Mouse (Mus musculus) MEL (cell line): ENCODE data around the gene Rnf111. TPM values are rescaled to one million over a fixed set of nuclear protein-coding genes. Genes with fewer than 3 reads are reported as not detected.

Experiments used
- DNase-seq: peaks from one replicate; pipeline ENCODE4 v3.0.0; 2011; ENCODE audit warnings: low read depth, low spot score
- H3K27ac ChIP-seq: 2 replicates; pipeline ENCODE4 v1.5.1; 2012; ENCODE audit warnings: low read depth, mild to moderate bottlenecking, control low read depth, low read length, moderate library complexity; ENCODE audit not compliant: control insufficient read depth
- H3K27me3 ChIP-seq, 2 experiments: fragments of 150-350 bp in 1 of 2; sonication (generic) in 1 of 2; 2 replicates each; pipeline ENCODE4 v1.6.1; 2012; ENCODE audit warnings: low read length in 2 of 2, mild to moderate bottlenecking in 2 of 2, improper control_type of control experiment in 1 of 2, moderate library complexity in 1 of 2; ENCODE audit not compliant: insufficient read depth in 2 of 2, control insufficient read depth in 1 of 2
- H3K36me3 ChIP-seq, 2 experiments: 2 replicates each; pipeline ENCODE4 v1.6.1; 2012 to 2014; ENCODE audit warnings: low read length in 2 of 2, improper control_type of control experiment in 1 of 2, inconsistent platforms in 1 of 2, mild to moderate bottlenecking in 1 of 2; ENCODE audit not compliant: insufficient read depth in 2 of 2, control insufficient read depth in 1 of 2
- H3K4me1 ChIP-seq, 2 experiments: fragments of 150-350 bp in 1 of 2; sonication (generic) in 1 of 2; 2 replicates each; pipeline ENCODE4 v1.6.1; 2012; ENCODE audit warnings: low read length in 2 of 2, improper control_type of control experiment in 1 of 2, mild to moderate bottlenecking in 1 of 2; ENCODE audit not compliant: insufficient read depth in 2 of 2, control insufficient read depth in 1 of 2
- H3K4me3 ChIP-seq, 2 experiments: fragments of 150-350 bp in 1 of 2; sonication (generic) in 1 of 2; 2 replicates each; pipeline ENCODE4 v1.5.1; 2012; ENCODE audit warnings: low read depth in 2 of 2, low read length in 2 of 2, mild to moderate bottlenecking in 2 of 2, moderate library complexity in 2 of 2, control low read depth in 1 of 2, improper control_type of control experiment in 1 of 2; ENCODE audit not compliant: control insufficient read depth in 1 of 2, insufficient read depth in 1 of 2
- H3K79me2 ChIP-seq: 2 replicates; pipeline ENCODE4 v1.6.1; 2012; ENCODE audit warnings: mild to moderate bottlenecking, low read length, moderate library complexity; ENCODE audit not compliant: control insufficient read depth, poor library complexity, insufficient read depth
- H3K9ac ChIP-seq: 2 replicates; pipeline ENCODE4 v1.6.1; 2012; ENCODE audit warnings: low read depth, mild to moderate bottlenecking, control low read depth, low read length, moderate library complexity; ENCODE audit not compliant: control insufficient read depth, poor library complexity, severe bottlenecking
- H3K9me3 ChIP-seq: fragments of 150-350 bp; sonication (generic); replicated peaks from 2 replicates; pipeline ENCODE4 v1.6.1; 2012; ENCODE audit warnings: mild to moderate bottlenecking, low read length, improper control_type of control experiment, moderate library complexity; ENCODE audit not compliant: insufficient read depth
- CHD2 ChIP-seq: IDR thresholded peaks from 2 replicates; pipeline ENCODE4 v1.6.1; 2011; ENCODE audit warnings: low read length, improper control_type of control experiment
- CTCF ChIP-seq, 3 experiments: IDR thresholded peaks in 2 of 3; conservative IDR thresholded peaks in 1 of 3; 2 replicates each; pipeline ENCODE4 v1.5.1; 2011 to 2012; ENCODE audit warnings: low read length in 3 of 3, low read depth in 2 of 3, mild to moderate bottlenecking in 2 of 3, improper control_type of control experiment in 1 of 3, inconsistent platforms in 1 of 3, mixed read lengths in 1 of 3, moderate library complexity in 1 of 3; ENCODE audit not compliant: control insufficient read depth in 1 of 3, insufficient read depth in 1 of 3, poor library complexity in 1 of 3, severe bottlenecking in 1 of 3
- E2F4 ChIP-seq: IDR thresholded peaks from 2 replicates; pipeline ENCODE4 v1.6.1; 2011; ENCODE audit warnings: low read depth, low read length, improper control_type of control experiment, borderline replicate concordance
- ELF1 ChIP-seq: IDR thresholded peaks from 2 replicates; pipeline ENCODE4 v1.6.1; 2014; ENCODE audit warnings: low read depth, mild to moderate bottlenecking, inconsistent platforms, low read length, improper control_type of control experiment, moderate library complexity
- EP300 ChIP-seq, 2 experiments: IDR thresholded peaks; 2 replicates each; pipeline ENCODE4 v1.6.1; 2011; ENCODE audit warnings: improper control_type of control experiment in 2 of 2, low read length in 2 of 2, low read depth in 1 of 2, mild to moderate bottlenecking in 1 of 2
- ETS1 ChIP-seq: IDR thresholded peaks from 2 replicates; pipeline ENCODE4 v1.6.1; 2012; ENCODE audit warnings: low read depth, mild to moderate bottlenecking, inconsistent platforms, low read length, improper control_type of control experiment, moderate library complexity
- HCFC1 ChIP-seq: IDR thresholded peaks from 2 replicates; pipeline ENCODE4 v1.6.1; 2012; ENCODE audit warnings: low read depth, mild to moderate bottlenecking, inconsistent platforms, low read length, improper control_type of control experiment, moderate library complexity
- JUND ChIP-seq: IDR thresholded peaks from 2 replicates; pipeline ENCODE4 v1.6.1; 2011; ENCODE audit warnings: low read depth, mild to moderate bottlenecking, improper control_type of control experiment, low read length
- KAT2A ChIP-seq: conservative IDR thresholded peaks from 2 replicates; pipeline ENCODE4 v1.6.1; 2012; ENCODE audit warnings: low read depth, low read length, improper control_type of control experiment, inconsistent platforms
- MAFK ChIP-seq: IDR thresholded peaks from 2 replicates; pipeline ENCODE4 v1.6.1; 2011; ENCODE audit warnings: low read depth, mild to moderate bottlenecking, low read length, improper control_type of control experiment, borderline replicate concordance
- MAX ChIP-seq: IDR thresholded peaks from 2 replicates; pipeline ENCODE4 v1.6.1; 2011; ENCODE audit warnings: low read length, improper control_type of control experiment
- MAZ ChIP-seq: IDR thresholded peaks from 2 replicates; pipeline ENCODE4 v1.6.1; 2012; ENCODE audit warnings: low read depth, mild to moderate bottlenecking, inconsistent platforms, low read length, improper control_type of control experiment
- MYC ChIP-seq: IDR thresholded peaks from 2 replicates; pipeline ENCODE4 v1.6.1; 2011; ENCODE audit warnings: low read depth, mild to moderate bottlenecking, low read length, improper control_type of control experiment, moderate library complexity
- NELFE ChIP-seq: IDR thresholded peaks from 2 replicates; pipeline ENCODE4 v1.6.1; 2011; ENCODE audit warnings: low read depth, low read length, improper control_type of control experiment
- NRF1 ChIP-seq: IDR thresholded peaks from 2 replicates; pipeline ENCODE4 v1.6.1; 2014; ENCODE audit warnings: low read depth, mild to moderate bottlenecking, inconsistent platforms, low read length, improper control_type of control experiment, moderate library complexity; ENCODE audit not compliant: poor library complexity, insufficient read depth, severe bottlenecking
- POLR2A ChIP-seq, 2 experiments: IDR thresholded peaks; 2 replicates each; pipeline ENCODE4 v1.6.1; 2011 to 2012; ENCODE audit warnings: low read length in 2 of 2, mild to moderate bottlenecking in 2 of 2, control low read depth in 1 of 2, improper control_type of control experiment in 1 of 2, low read depth in 1 of 2, moderate library complexity in 1 of 2; ENCODE audit not compliant: control insufficient read depth in 1 of 2, insufficient read depth in 1 of 2, poor library complexity in 1 of 2
- POLR2AphosphoS2 ChIP-seq: IDR thresholded peaks from 2 replicates; pipeline ENCODE4 v1.6.1; 2011; ENCODE audit warnings: low read length, improper control_type of control experiment
- POLR2AphosphoS5 ChIP-seq: IDR thresholded peaks from 2 replicates; pipeline ENCODE4 v1.6.1; 2012; ENCODE audit warnings: low read depth, borderline replicate concordance, mild to moderate bottlenecking, inconsistent platforms, low read length, moderate library complexity, mixed read lengths
- RCOR1 ChIP-seq: IDR thresholded peaks from 2 replicates; pipeline ENCODE4 v1.6.1; 2012; ENCODE audit warnings: low read depth, mild to moderate bottlenecking, inconsistent platforms, low read length, improper control_type of control experiment
- SIN3A ChIP-seq: IDR thresholded peaks from 2 replicates; pipeline ENCODE4 v1.6.1; 2012; ENCODE audit warnings: low read length, improper control_type of control experiment, inconsistent platforms
- SMC3 ChIP-seq: IDR thresholded peaks from 2 replicates; pipeline ENCODE4 v1.6.1; 2011; ENCODE audit warnings: low read depth, low read length, improper control_type of control experiment
- TAL1 ChIP-seq: IDR thresholded peaks from 2 replicates; pipeline ENCODE4 v1.6.1; 2012; ENCODE audit warnings: mild to moderate bottlenecking, inconsistent platforms, low read length, moderate library complexity, mixed read lengths
- TBP ChIP-seq: IDR thresholded peaks from 2 replicates; pipeline ENCODE4 v1.8.0; 2011; ENCODE audit warnings: low read depth, low read length, improper control_type of control experiment
- TCF12 ChIP-seq: IDR thresholded peaks from 2 replicates; pipeline ENCODE4 v1.6.1; 2014; ENCODE audit warnings: low read depth, mild to moderate bottlenecking, inconsistent platforms, low read length, improper control_type of control experiment, moderate library complexity
- UBTF ChIP-seq: IDR thresholded peaks from 2 replicates; pipeline ENCODE4 v1.6.1; 2012; ENCODE audit warnings: low read depth, mild to moderate bottlenecking, inconsistent platforms, low read length, improper control_type of control experiment, moderate library complexity, borderline replicate concordance; ENCODE audit not compliant: insufficient read depth
- USF2 ChIP-seq, 2 experiments: IDR thresholded peaks; 2 replicates each; pipeline ENCODE4 v1.6.1; 2011 to 2012; ENCODE audit warnings: improper control_type of control experiment in 2 of 2, low read length in 2 of 2, borderline replicate concordance in 1 of 2, inconsistent platforms in 1 of 2, low read depth in 1 of 2, mild to moderate bottlenecking in 1 of 2; ENCODE audit not compliant: insufficient read depth in 1 of 2
- ZC3H11A ChIP-seq: IDR thresholded peaks from 2 replicates; pipeline ENCODE4 v1.6.1; 2012; ENCODE audit warnings: low read depth, mild to moderate bottlenecking, inconsistent platforms, low read length, improper control_type of control experiment
- ZMIZ1 ChIP-seq: IDR thresholded peaks from 2 replicates; pipeline ENCODE4 v1.6.1; 2012; ENCODE audit warnings: low read depth, mild to moderate bottlenecking, inconsistent platforms, low read length, improper control_type of control experiment, moderate library complexity
- ZNF384 ChIP-seq: IDR thresholded peaks from 2 replicates; pipeline ENCODE4 v1.6.1; 2012; ENCODE audit warnings: low read depth, mild to moderate bottlenecking, inconsistent platforms, low read length, improper control_type of control experiment
- polyA plus RNA-seq, 2 experiments: library from polyadenylated mRNA; stranded (reverse) in 1 of 2; unstranded in 1 of 2; fragments of >175 nt in 1 of 2; fragments of >200 nt in 1 of 2; gene quantifications; 2 replicates each; pipeline versions ENCODE4 v1.2.1 to v1.2.4; 2012; ENCODE audit warnings: low replicate concordance in 2 of 2, low read depth in 1 of 2; ENCODE audit not compliant: insufficient read length in 2 of 2, insufficient read depth in 1 of 2, missing spikeins in 1 of 2
- total RNA-seq: library from RNA; depleted of rRNA; stranded (reverse); fragments of 300-350 nt; gene quantifications from 2 replicates; pipeline ENCODE4 v1.2.3, GENCODE M21; 2012

Rnf111 gene
- total and polyA plus RNA-seq, 3 experiments = 25.2 to 88.2 (median 46.0) TPM

DNA sequence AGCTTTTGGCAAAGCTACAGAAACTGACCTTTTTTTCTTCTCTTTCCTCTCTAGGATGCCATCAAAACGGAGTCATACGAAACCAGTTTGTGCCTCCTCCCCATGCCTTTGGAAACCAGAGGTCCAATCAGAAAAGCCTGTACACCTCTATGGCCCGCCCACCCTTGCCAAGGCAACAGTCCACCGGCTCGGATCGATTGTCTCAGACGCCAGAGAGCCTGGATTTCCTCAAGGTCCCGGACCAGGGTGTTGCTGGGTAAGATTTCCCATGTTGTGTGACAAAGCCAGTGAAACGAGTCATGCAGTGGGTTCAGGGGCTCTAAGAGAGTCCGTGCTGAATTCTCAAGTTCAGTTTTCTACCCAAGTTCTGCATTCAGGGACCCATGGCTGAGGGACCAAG is 119.8 kb downstream of the Rnf111 start:
- Histone ChIP-seq H3K9me3 (no peaks in the 10 kb centered on the region), H3K27ac (peak overlapping the region; percentile 99), H3K27me3 (no peaks in the 10 kb centered on the region), H3K79me2 (no peaks in the 10 kb centered on the region; the same call in 1 of the 2 replicates), H3K36me3 (peaks cover 0 to 21% of the 10 kb centered on the region in 2 experiments; a peak in 2 of 4 replicates), H3K4me1 (peaks cover 7 to 44% of the 10 kb centered on the region in 2 experiments), H3K9ac (peak overlapping the region; percentile 82), H3K4me3 (peak overlapping the region; percentile 54 to 62)
- TF ChIP-seq KAT2A (no peak), SIN3A (0 out of 2 replicates have a peak, but pooled peaks have one; percentile 43), E2F4 (no peak), EP300 (IDR thresholded peaks at IDR 0.05; ENCODE audit: low read depth in 1 of 2, low read length in 2 of 2) (no peak), NRF1 (no peak), TBP (peak; percentile 63), MAZ (no peak), TCF12 (peak; percentile 24; the same call in 1 of the 2 replicates), POLR2A (IDR thresholded peaks at IDR 0.05; ENCODE audit: control insufficient read depth in 1 of 2, insufficient read depth in 1 of 2, low read depth in 1 of 2, low read length in 2 of 2, poor library complexity in 1 of 2) (peak in 1 of 2 experiments; percentile 85; a peak in 2 of 4 replicates), CHD2 (no peak), ZMIZ1 (peak; percentile 53; the same call in 1 of the 2 replicates), ELF1 (0 out of 2 replicates have a peak, but pooled peaks have one; percentile 7), MYC (no peak), MAFK (no peak), NELFE (peak; percentile 72), RCOR1 (no peak), ZNF384 (0 out of 2 replicates have a peak, but pooled peaks have one; percentile 46), POLR2AphosphoS2 (0 out of 2 replicates have a peak, but pooled peaks have one; percentile 49), HCFC1 (no peak)
- DNase-seq = peak; percentile 92

DNA sequence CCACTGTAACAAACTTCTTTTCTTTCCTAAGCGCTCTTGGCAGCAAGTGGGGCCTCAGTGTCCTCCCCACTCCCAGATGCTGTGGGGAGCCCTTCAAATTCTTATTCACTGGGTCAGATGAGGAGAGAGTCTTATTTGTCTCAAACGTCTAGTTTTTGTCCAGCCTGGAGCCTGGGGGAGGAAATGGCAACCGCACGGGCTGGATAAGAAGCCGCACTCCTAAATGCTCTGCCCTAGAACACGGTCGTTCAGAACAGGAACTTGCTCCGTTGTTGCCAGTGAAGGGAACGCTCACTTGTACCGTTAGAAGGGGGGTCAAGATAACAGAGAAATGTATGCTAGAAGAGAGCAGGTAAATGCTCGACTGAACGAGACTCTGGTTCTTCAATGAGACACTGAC is 121.4 kb downstream of the Rnf111 start:
- Histone ChIP-seq H3K9ac (peak overlapping the region; percentile 82), H3K9me3 (no peaks in the 10 kb centered on the region), H3K4me1 (peaks cover 7 to 34% of the 10 kb centered on the region in 2 experiments), H3K27ac (peak overlapping the region; percentile 99), H3K4me3 (peak overlapping the region; percentile 54 to 62), H3K27me3 (no peaks in the 10 kb centered on the region), H3K36me3 (peaks cover 0 to 15% of the 10 kb centered on the region in 2 experiments; a peak in 2 of 4 replicates), H3K79me2 (no peaks in the 10 kb centered on the region; the same call in 1 of the 2 replicates)
- DNase-seq = peak; percentile 94
- TF ChIP-seq UBTF (0 out of 2 replicates have a peak, but pooled peaks have one; percentile 40), RCOR1 (no peak; the same call in 1 of the 2 replicates), TBP (peak; percentile 90), JUND (no peak), NRF1 (no peak), EP300 (IDR thresholded peaks at IDR 0.05; ENCODE audit: low read depth in 1 of 2, low read length in 2 of 2) (peak; percentile 79 to 93), POLR2AphosphoS5 (peak; percentile 85; the same call in 1 of the 2 replicates), POLR2A (IDR thresholded peaks at IDR 0.05; ENCODE audit: control insufficient read depth in 1 of 2, insufficient read depth in 1 of 2, low read depth in 1 of 2, low read length in 2 of 2, poor library complexity in 1 of 2) (peak in 1 of 2 experiments; percentile 77; a peak in 1 of 4 replicates), ELF1 (peak; percentile 66), SIN3A (peak; percentile 90), SMC3 (no peak), CTCF (IDR thresholded peaks at IDR 0.05 in 2 of 3, conservative IDR thresholded peaks at IDR 0.05 in 1 of 3; ENCODE audit: control insufficient read depth in 1 of 3, insufficient read depth in 1 of 3, low read depth in 2 of 3, low read length in 3 of 3, poor library complexity in 1 of 3, severe bottlenecking in 1 of 3) (no peak), MAX (no peak), MYC (peak; percentile 59; the same call in 1 of the 2 replicates), MAZ (peak; percentile 66; the same call in 1 of the 2 replicates), ZC3H11A (no peak), ETS1 (peak; percentile 66), USF2 (IDR thresholded peaks at IDR 0.05; ENCODE audit: borderline replicate concordance in 1 of 2, insufficient read depth in 1 of 2, low read depth in 1 of 2, low read length in 2 of 2) (no peak), TAL1 (peak; percentile 34; the same call in 1 of the 2 replicates)
